Mouse (Mus musculus): ENCODE results near the gene Gm16867.
"Not testable (repeated sequence)": the region's sequence is repeated elsewhere in the genome, so short reads cannot be mapped to it uniquely, and the experiment has no call there.

Gene Gm16867

GRCm38 (mm10) chr14:69503174-69503573 is at the start of gene Gm16867:
Gene Gm16867, minus strand, starts transcription at chr14:69503362.
- not testable (repeated sequence) for DNase-seq

DNA sequence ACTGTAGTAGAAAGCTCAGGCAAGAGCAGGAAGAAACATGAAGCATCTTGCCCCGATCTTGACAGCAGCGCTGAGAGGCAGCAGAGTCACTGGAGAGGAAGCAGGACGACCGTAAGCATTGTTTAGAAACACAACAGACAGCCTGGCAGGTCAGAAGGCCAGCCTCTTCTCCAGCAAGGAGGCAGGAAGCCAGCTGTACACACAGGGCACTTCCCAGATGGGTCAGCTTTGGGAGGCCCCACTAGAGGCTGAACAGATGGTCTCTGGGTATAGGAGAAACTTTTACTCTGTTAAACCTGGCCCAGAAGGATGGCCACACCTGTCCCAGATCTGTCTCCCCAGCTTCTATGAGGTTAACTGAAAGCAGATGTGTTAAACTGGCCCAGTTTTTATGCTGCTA is 44.1 kb upstream of the Gm16867 start:
- not testable (repeated sequence) for DNase-seq

GRCm38 (mm10) chr14:69545052-69545451 is 41.9 kb upstream of the Gm16867 start:
- not testable (repeated sequence) for DNase-seq

DNA sequence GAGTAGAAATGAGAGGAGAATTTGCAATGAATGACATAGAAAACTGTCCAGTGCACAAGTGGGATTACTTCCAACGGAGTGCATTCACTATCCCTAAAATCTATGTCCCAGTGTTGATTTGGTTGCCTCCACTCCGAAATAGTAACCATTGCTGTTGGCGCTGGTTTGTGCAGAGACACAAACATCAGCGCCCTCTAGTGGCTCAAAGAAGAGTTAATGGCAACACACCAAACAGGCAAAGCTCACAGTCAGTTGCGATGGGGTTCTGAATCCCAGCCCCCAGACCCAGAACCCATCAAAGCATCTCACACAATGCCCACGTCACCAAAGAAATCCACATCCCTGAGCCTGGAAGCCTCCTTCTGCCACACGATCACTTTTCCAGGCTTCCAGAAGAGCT is 40.9 kb upstream of the Gm16867 start:
- DNase-seq: not testable (repeated sequence)

DNA sequence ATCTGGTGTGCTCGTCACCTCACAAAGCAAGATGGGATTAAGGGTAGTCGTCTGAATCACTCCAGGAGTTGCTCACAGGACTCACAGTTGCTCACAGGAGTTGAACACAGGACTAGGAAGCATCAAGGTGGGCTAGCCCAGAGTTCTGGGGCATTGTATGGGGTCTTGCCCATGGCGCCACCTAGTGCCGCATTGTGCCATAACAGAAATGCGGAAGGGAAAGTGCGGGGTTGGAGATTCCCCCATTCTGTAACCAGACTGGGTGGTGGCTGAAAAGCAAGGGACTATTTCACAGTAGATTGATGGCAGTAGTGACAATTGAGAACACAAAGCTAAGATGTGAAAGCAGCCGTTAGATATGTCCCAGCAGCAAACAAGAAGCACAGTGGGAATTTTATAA is 39.5 kb upstream of the Gm16867 start:
- not testable (repeated sequence) for DNase-seq

DNA sequence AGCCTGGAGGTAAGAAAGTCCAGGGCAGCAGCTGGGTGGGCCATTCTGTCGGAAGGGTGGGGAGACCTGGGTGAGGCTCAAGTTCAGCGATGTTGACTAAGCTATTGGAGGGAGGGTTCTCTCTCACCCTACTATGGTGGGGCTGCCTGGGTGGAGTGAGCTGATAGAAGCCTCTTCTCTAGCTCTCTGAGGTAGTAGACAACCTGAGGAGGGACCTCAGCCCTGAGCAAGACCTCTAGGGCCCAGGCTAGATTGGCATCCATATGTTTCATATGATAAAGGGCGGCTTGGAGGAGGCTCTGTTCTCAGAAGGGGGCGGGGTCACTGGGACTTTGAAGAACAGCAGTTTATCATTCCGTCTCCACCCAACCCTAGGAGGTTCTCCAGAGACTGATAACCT is 37.0 kb upstream of the Gm16867 start:
- DNase-seq: not testable (repeated sequence)

- not testable (repeated sequence) for DNase-seq
Observed at GRCm38 (mm10) chr14:69536539-69536938, 33.4 kb upstream of the Gm16867 start.

- DNase-seq: not testable (repeated sequence)
Observed at GRCm38 (mm10) chr14:69526202-69526601, 23.0 kb upstream of the Gm16867 start.

GRCm38 (mm10) chr14:69523001-69523400 is 19.8 kb upstream of the Gm16867 start:
- DNase-seq: not testable (repeated sequence)

DNA sequence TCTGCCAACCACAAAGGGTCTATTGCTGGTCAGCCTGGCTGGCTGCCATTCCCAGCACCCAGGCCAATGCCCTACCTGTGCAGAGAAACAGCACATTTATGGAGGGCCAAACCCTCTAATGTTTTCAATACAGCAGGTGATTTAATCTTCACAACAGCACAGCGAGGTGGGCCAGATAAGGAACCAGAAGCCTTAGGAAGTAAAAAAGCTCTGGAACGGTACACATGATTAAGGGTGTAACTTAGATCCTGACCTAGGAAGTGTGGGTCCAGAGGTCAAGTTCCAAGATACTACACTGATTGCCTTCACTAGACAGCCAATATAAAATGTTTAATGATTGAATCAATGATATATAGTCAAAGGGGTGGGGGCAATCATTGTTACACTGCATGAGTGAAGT is 17.6 kb upstream of the Gm16867 start:
- DNase-seq: not testable (repeated sequence)

GRCm38 (mm10) chr14:69512449-69512848 is 9.3 kb upstream of the Gm16867 start, which contains the start of gene Gm27179:
Gene Gm27179, minus strand, starts transcription at chr14:69512549.
- DNase-seq: not testable (repeated sequence)

DNA sequence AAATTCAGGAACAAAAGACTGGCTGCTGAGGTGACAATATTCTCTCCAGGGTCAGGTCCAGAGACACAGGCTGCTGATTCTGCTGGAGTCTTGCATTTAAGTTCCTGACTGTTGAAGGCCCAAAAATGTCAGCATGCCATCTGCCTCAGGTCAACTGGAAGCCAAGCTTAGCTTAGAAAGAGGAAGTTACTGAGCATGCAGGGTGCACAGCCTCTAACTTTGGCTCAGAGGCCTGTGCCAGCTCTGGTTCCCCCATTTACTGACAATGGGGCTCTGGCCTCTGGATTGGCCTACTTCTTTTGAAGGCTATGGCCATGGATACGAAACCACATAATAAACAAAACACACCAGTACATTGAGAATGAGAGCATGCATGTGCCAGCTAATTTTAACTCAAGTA is 3.8 kb upstream of the Gm16867 start:
- not testable (repeated sequence) for DNase-seq

DNA sequence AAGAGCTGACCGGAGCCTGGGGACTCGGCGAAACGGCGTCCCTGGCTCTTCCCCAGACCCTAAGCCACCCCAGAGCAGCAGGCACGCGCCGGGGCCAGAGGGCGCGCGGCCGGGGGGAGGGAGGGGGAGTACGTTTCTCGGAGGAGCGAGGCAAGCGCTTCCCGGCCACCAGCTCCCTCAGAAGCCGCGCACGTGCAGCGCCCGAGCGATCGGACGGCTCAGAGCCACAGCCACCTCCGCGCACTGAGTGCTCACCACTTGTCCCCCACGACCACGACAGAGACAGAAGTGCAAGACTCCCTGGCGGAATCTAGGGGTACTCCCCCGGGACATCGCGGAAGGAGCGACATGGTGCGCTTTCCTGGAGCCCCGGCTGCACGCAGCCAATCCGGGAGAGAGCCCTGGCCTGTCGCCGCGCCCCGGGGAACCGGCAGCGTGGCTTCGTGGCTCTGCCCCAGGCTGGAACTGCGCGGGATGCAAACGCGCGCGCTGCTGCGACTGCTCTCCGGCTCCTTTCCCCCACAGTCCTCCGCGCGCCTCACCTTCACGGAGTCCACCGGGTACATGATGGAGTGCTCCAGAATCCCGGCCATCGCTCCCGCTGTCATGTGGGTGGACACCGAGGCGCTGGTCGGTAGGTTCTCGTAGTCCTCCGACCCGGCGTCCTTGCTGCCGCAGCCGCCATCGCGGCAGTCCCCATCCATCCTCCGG is 567 bp downstream of the Gm16867 start:
- DNase-seq: not testable (repeated sequence)

- not testable (repeated sequence) for DNase-seq
Observed at GRCm38 (mm10) chr14:69496259-69496658, 6.9 kb downstream of the Gm16867 start.

DNA sequence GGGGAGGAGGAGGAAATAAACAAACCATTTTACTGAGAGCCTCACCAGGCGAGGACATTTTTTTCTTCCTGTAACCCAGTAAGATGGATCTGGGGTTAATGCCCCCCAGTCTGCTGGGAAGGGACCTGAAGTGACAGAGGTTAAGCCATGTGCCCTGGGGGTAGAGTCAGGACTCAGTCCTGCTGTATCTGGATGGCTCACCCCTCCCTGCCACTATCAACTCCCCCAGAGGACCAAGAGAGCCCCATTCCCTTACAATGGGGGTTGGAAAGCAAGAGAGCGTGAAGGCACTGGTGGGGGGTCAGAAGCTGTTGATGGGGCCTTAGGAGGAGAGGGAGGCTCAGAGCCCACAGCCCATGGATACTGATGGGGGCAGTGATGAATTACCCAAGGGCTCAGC is 8.2 kb downstream of the Gm16867 start:
- not testable (repeated sequence) for DNase-seq

DNA sequence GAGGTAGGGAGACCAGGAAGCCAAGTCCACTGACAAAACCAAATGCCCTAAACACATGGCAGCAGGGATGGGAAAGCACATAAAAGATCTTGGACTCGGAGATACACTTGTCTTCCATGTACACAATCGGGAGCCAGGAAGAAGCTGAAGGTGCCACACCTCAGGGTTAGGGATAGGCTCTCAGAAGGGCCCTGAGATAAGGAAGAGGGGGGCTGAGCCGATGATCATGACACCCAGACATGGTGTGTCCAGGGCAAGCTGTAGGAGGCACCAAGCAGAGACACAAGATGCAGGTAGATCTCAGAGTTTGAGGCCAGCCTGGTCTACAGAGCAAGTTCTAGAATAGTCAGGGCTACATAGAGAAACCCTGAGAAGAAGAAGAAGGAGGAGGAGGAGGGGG is 8.6 kb downstream of the Gm16867 start:
- DNase-seq: not testable (repeated sequence)

GRCm38 (mm10) chr14:69488001-69488400 is 15.2 kb downstream of the Gm16867 start:
- not testable (repeated sequence) for DNase-seq

DNA sequence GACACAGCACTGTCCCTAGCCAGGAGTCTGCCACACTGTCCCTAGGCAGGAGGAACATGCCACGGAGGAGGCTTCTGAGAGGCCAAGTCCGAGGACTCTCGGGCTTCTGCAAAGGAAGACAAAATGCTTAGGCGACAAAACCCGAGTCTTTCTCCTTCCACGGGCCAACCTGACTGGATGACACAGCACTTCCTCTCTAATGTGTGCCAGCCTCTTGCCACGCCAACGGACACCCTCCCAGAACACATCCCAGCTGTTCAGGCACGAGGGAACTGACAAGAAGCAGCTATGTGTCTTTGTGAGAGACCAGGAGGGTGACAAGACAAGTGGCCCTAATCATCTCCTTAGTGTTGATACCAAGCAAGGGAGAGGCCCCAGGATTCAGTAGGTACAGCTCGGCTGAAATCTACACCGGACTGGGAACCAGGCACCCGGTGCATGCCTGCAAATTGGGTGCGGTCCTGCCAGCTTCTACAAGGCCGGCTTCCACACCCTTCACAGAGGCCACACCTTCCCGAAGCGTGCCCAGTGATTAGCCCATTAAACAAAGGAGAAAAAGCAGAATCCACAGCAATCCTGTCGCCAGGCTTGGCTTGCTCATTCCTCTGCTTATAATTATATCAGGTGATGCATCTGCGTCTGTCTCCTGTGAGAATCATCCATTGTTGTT is 17.6 kb downstream of the Gm16867 start:
- not testable (repeated sequence) for DNase-seq

DNA sequence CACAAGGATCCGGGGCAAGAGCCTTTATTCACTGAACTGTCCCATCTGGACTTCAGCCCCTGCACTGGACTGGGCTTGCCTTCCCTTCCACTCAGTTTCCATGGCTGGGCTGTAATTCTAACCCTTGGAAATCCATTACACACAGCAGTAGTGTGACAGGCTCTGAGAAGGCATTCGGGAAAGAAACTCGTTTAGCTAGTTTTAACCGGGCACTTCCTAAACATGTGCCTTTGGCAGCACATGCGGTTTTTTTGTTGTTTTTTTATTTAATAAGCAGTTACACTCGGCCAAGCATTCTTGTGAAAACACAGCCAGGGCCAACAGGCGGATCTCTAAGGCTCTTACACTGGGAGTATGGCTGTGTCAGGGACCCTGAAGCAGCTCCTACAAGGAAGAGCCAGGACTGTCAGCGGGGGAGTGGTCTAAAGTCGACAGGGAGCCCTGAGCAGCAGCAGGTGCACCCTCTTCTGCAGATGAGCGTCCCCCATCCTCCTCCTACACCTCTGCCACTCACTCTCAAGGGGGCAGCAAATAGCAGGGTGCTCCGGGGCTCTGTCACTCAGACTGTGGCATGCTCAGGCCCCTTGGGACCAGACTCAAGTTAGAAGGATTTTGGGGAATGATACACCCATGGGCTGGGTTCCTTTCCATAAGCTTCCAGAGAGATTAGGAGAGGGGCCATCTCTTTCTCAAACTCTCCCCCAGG is 29.1 kb downstream of the Gm16867 start:
- DNase-seq: not testable (repeated sequence)

DNA sequence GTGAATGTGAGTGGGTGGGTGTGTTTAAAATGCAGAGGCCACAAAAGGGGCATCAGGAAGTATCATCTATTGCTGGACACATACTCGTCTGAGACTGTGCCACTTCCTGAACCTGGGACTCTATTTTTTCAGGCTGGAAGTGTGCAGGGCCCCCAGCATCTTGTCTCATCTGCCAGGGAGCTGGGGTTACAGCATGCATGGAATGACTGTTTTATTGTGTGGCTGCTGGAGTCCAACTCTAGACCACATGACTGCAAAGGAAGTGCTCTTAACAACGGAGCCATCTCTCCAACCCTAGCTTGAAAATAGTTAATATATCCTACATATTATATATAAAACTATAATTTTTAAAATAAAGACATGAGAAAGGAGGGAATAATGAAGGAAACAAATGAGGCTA is 29.8 kb downstream of the Gm16867 start:
- DNase-seq: not testable (repeated sequence)

DNA sequence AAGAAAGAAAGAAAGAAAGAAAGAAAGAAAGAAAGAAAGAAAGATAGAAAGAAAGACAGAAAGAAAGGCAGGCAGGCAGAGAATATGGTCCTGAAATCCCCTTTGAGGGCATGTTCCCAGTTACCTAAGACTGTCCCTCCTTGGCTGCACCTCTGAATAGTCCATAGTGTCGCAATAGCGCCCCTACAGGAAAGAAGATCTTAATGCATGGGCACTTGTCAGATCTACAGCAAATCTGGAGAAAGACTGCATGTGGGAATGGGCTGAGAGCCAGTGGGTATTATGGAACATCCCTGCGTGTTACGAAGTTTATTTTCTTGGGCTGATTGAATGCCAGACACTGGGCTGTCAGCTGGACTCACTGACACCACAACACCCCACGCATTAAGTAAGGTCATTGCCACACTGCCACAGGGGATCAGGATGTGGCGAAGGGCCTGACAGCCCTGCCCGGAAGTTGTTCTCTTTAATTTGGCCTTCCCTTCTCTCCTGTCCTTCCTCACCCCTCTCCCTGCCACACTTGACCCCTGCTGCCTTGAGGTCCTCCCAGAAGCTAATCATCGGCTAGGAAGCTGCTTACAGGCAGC is 32.9 kb downstream of the Gm16867 start:
- DNase-seq: not testable (repeated sequence)

DNA sequence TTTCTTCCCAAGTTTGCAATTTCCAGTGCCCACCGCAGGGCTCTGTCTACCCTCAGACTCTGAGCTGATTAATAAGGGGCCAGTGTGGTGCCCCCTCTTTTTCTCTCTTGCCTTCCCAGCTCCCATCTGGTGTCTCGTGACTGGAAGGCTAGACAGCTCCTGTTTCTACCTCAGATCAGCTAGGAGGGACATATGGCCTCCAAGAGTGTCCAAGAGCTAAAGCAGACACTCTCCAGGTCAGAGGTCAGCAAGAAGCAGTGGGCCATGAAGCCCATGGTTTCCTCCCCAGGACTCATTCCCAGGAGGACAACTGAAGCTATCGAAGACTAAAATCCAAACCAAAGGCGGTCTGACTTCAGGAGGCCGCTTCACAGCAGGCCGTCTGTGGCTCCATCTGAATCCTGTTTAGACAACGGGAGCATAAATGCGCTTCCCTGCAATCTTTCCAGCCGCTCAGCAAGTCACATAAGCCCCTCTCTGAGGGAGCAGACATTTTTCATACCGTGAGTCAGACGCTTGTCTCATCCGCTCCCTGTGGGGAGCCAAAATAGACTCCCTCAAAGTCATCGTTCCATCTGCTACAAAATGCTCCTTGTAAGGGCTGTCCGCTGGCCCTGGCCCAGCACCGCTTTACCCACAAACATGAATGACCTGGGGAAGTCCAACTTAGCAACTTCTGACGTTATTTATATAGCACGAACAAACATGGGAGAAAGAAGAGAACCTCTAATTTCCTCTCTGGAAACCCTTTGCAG is 35.4 kb downstream of the Gm16867 start:
- not testable (repeated sequence) for DNase-seq

All from lung, postnatal 4 days (tissue).